19 mouse cellular contexts compared by ENCODE assay signal in the genomic region with DNA sequence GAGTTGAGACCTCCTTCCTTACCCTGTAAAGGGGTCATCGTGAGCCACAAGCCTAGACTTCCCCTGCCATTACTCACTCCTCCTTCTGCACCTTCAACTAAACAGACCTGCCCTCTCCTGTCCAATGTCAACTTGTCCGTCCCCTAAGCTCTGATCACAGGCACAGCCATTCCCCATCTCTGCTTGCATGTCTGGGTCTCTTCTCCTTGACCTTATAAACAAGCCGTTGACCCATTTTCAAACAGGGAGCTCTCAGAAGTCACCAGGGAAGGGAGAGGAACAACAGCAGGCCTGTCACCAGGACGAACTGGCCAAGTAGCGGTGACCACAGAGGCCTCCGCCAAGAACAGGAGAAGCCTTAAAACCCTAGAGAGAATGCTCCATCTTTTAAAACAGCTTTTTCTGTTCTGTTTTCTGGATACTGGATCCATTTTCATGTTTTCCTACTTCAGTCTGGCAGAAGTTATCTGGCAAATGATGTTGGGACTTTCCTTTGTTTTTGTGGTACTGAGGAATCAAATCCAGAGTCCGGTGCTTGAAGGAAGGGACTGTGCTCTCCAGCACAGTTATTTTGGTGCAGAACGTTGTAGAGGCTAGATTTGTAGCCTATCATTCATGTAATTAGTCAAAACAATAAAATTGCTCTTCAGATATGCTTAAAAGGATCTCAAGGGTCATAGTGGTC.
DNase-seq lines count a peak whose midpoint lies in the region; ATAC-seq and TF ChIP-seq lines count a peak whose summit lies in the region.
"Had no signal": no experiment of that assay in that cellular context is flagged by ENCODE, and none has a peak within 500 bp of the region (broad histone marks: within the 10 kb centered on the region; RNA-seq: fewer than 3 reads in every experiment).

No protein-coding gene starts in this region.

- H3K9me3 ChIP-seq in kidney, postnatal 0 days (replicated peaks; ENCODE audit: low read length) = no peaks in the 10 kb centered on the region
- no peaks in the 10 kb centered on the region for H3K9me3 ChIP-seq in embryonic facial prominence, embryonic 10.5 days
- H3K9me3 ChIP-seq: hindbrain, embryonic 12.5 days had no signal

- DNase-seq in adrenal gland, adult 2 months = peak; percentile 34
- DNase-seq in adrenal gland, postnatal 4 days (ENCODE audit: low spot score in 2 of 2) = no peak
- peak; percentile 48 for DNase-seq in kidney, postnatal 0 days (ENCODE audit: low spot score)
- no peak for DNase-seq in kidney, adult 18-20 months
- DNase-seq in adrenal gland, postnatal 10 days = peak; percentile 18
- peak; percentile 58 to 64 for DNase-seq in heart, postnatal 10 days
- no peak for DNase-seq in embryonic facial prominence, embryonic 10.5 days (ENCODE audit: low spot score)
- DNase-seq in thymus, postnatal 4 days = no peak
- DNase-seq: cerebellum, adult 2 months; kidney, postnatal 36 days; spleen, adult 18-20 months had no signal

- ATAC-seq in kidney, postnatal 0 days (replicated peaks; ENCODE audit: low FRiP score, low read depth) = no peak
- ATAC-seq: activated CD4-positive, CD25-positive, alpha-beta regulatory T cell, adult 4 months; forebrain, embryonic 16.5 days; intestine, embryonic 16.5 days; midbrain, embryonic 16.5 days had no signal

- no peak for TF ChIP-seq CTCF in kidney, postnatal 0 days (IDR thresholded peaks at IDR 0.05; ENCODE audit: low read depth)

- intact Hi-C loops in heart, postnatal 10 days (cut with DNase I) = no loop called here

- no peak overlapping the region for H3K4me2 ChIP-seq in kidney, postnatal 0 days (ENCODE audit: low read length)
- H3K4me2 ChIP-seq: hindbrain, embryonic 12.5 days; liver, embryonic 11.5 days; lung, embryonic 14.5 days had no signal

- no peaks in the 10 kb centered on the region for H3K36me3 ChIP-seq in kidney, postnatal 0 days (ENCODE audit: insufficient read depth, low read length)
- no peaks in the 10 kb centered on the region for H3K36me3 ChIP-seq in embryonic facial prominence, embryonic 10.5 days (replicated peaks)
- H3K36me3 ChIP-seq: hindbrain, embryonic 12.5 days had no signal

- no peak overlapping the region for H3K9ac ChIP-seq in kidney, postnatal 0 days (ENCODE audit: low read depth, low read length)
- H3K9ac ChIP-seq: hindbrain, embryonic 12.5 days; lung, embryonic 14.5 days had no signal

- 0 out of 2 replicates have a peak, but pooled peaks cover 5% of the 10 kb centered on the region for H3K4me1 ChIP-seq in kidney, postnatal 0 days (replicated peaks; ENCODE audit: insufficient read depth, low read length)
- peaks cover 14% of the 10 kb centered on the region for H3K4me1 ChIP-seq in embryonic facial prominence, embryonic 10.5 days

- H3K27ac ChIP-seq in kidney, postnatal 0 days = peak overlapping the region; percentile 19; the same call in 1 of the 2 replicates
- no peak overlapping the region for H3K27ac ChIP-seq in embryonic facial prominence, embryonic 10.5 days (replicated peaks)
- H3K27ac ChIP-seq: hindbrain, embryonic 12.5 days; stomach, postnatal 0 days had no signal

- no peaks in the 10 kb centered on the region for H3K27me3 ChIP-seq in kidney, postnatal 0 days (ENCODE audit: insufficient read depth, low read length)
- H3K27me3 ChIP-seq in embryonic facial prominence, embryonic 10.5 days (replicated peaks; ENCODE audit: low read depth, poor library complexity, severe bottlenecking) = no peaks in the 10 kb centered on the region
- H3K27me3 ChIP-seq: hindbrain, embryonic 12.5 days had no signal

- 53% methylated on average over 8 of the region's 8 CpGs for WGBS in kidney, postnatal 0 days
- WGBS in embryonic facial prominence, embryonic 10.5 days = 66% methylated on average over 8 of the region's 8 CpGs

- no peak overlapping the region for H3K4me3 ChIP-seq in kidney, postnatal 0 days (replicated peaks; ENCODE audit: low read depth, low read length)
- H3K4me3 ChIP-seq in embryonic facial prominence, embryonic 10.5 days = no peak overlapping the region
- H3K4me3 ChIP-seq: hindbrain, embryonic 12.5 days had no signal

Comparison
In these comparisons a context has a peak if more than half of its experiments do, and no peak if none do; other contexts are left out.
1. DNase-seq: peak in adrenal gland, adult 2 months (single experiment), kidney, postnatal 0 days (single experiment), adrenal gland, postnatal 10 days (single experiment) and heart, postnatal 10 days (2 of 2); none in adrenal gland, postnatal 4 days (0 of 2), kidney, adult 18-20 months (single experiment), embryonic facial prominence, embryonic 10.5 days (single experiment) and thymus, postnatal 4 days (single experiment).